Mouse (Mus musculus) leukemia stem cell, adult 10-12 weeks (primary cell): ENCODE data around the gene Adgre5. TPM values are rescaled to one million over a fixed set of nuclear protein-coding genes. Genes with fewer than 3 reads are reported as not detected.

Experiments
- polyA plus RNA-seq: library from polyadenylated mRNA; stranded (reverse); fragments of >175 nt; gene quantifications from 2 replicates; pipeline ENCODE4 v1.2.3, GENCODE M21; 2012; ENCODE audit warnings: low replicate concordance

Adgre5 gene
- polyA plus RNA-seq = 52.4 and 93.7 TPM in 2 replicates

DNA sequence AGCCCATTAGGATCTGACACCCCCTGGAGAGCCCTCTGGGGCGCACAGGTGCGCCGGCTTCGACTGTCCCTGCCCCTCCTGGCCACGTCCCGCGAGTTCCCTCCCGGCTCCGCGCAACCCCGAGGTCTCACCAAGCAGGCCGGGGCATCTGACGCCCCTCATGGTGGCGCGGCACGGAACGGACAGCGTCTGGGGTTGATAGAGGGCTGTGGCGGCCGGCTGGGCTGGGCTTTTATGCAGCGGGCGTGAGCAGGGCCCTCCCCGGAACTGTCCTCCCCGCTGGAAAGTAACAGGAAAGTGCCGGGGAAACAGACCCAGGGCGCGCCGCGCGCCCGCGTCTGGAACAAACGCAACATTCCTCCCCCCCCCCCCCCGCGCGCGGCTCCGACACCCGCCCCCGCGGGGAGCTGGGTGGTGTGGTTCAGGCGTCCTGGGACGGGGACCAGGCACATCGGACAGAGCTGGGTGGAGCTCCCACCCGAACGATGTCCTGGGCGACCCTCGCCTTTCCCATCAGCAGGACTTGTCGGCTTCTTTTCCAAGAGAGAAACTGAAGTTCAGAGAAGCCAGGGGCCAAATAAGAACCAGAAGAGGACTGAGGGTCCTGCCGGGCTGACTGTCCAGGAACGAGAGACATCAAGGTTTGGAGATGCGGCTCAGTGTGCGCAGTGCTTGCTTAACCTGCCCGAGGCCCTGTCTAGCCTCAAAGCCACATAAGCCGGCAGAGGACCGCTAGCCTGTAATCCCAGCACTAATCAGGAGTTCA is at the start of gene Adgre5:
Gene Adgre5 (minus strand): TSS at position 351 of the 766 bp plus-strand sequence.

DNA sequence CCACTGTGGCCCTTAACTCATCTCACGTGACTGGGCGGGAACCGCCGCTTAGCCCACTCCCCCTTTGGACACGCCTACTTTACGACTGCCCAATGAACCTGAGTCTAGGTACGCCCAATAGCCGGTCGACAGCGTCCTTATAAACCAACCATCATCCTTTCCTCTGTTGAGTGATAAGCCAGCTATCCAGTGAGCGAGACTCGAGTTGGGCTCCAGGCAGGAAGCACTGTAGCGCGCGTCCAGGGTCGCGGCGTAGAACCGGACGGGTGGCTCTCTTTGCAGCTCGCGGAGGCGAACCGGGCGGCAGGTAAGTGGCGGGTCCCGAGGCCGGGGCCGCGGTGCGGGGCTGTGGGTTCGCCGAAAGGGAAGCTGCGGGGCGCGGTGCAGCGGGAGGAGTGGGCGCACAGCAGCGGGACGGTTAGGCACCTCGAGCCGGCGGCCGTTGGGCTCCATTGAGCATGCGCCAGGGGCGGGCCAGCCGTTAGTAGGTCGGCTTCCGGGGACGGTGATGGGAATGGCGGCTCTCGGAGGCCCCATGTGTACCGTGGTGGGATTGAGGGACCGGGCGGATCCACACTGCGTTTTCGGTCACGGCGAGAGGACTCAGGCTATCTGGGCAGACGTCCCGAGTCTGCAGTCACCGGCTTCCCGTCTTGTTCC is 26.0 kb downstream of the Adgre5 start, which contains the start of gene Ddx39:
Gene Ddx39 (plus strand): TSS at position 147 of the 660 bp plus-strand sequence.

DNA sequence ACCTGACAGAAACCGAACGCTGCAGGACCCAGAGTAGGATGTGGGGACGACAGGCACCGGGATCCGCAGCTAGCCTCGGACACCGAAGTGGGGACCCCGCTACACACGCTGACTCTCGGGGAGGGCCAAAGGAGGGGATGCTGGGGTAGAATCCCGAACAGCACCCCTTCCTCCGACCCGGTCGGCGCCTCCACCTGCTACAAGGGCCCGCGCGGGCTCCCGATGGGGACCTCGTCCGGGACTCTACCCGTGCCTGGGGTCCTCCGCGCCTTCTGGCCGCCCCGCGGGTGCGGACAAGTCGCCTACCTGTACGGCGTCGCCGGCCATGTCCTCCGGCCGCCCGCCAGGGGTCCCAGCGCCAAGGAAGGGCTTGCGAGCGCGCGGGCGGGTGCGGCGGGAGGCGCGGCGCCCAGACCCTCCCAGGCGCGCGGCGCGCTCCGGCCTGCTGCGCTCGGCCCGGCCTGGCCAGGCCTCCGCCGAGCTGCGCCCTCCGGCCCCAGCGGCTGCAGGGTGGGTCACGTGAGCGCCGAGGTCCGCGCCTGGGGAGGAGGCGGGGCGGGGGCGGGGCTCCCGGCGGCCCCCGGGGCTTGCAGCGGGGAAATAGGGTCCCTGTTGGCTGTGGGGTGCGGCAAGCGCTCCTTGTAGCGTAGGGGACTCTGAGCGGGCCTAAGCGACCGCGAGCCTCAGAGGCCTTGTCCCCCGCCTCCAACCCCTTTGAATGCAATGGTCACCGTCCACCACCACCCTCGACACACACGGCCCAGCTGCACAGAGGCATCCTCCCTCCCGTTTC is 42.3 kb downstream of the Adgre5 start, which contains the start of gene Pkn1:
Gene Pkn1 (minus strand): TSS at position 519 of the 793 bp plus-strand sequence.

Other genes starting within 250 kb of the Adgre5 start
- not detected in 2 replicates for gene Olfr370, start 205.5 kb downstream of the Adgre5 start, polyA plus RNA-seq
- gene Ndufb7, start 174.7 kb downstream of the Adgre5 start, polyA plus RNA-seq = 70.9 and 152 TPM in 2 replicates
- 122 and 449 TPM in 2 replicates for gene Tecr, start 133.4 kb downstream of the Adgre5 start, polyA plus RNA-seq
- 63.7 and 72.2 TPM in 2 replicates for gene Dnajb1, start 133.1 kb downstream of the Adgre5 start, polyA plus RNA-seq
- gene Gipc1, start 88.6 kb downstream of the Adgre5 start, polyA plus RNA-seq = 61.0 and 66.6 TPM in 2 replicates
- gene Ptger1, start 74.6 kb downstream of the Adgre5 start, polyA plus RNA-seq = 0.41 TPM in 1 of 2 replicates, not detected in the other
- 94.5 and 107 TPM in 2 replicates for gene Pkn1, start 42.1 kb downstream of the Adgre5 start, polyA plus RNA-seq
- 23.3 and 26.6 TPM in 2 replicates for gene Ddx39, start 26.1 kb downstream of the Adgre5 start, polyA plus RNA-seq
- 5.1 and 10.6 TPM in 2 replicates for gene Adgrl1, start 158.8 kb upstream of the Adgre5 start, polyA plus RNA-seq
- 0.38 and 0.43 TPM in 2 replicates for gene Gm10644, start 213.9 kb upstream of the Adgre5 start, polyA plus RNA-seq
- 16.9 and 197 TPM in 2 replicates for gene Asf1b, start 214.2 kb upstream of the Adgre5 start, polyA plus RNA-seq
- 25.3 and 27.4 TPM in 2 replicates for gene Prkaca, start 231.7 kb upstream of the Adgre5 start, polyA plus RNA-seq